Mouse (Mus musculus) cerebellum, adult 2 months (tissue): ENCODE data around the gene Tesc.

Source experiments
- CTCF ChIP-seq: fragments of 200-500 bp; IDR thresholded peaks from 2 replicates; pipeline ENCODE4 v1.5.1; 2011; ENCODE audit warnings: low read depth, mild to moderate bottlenecking, control low read depth, low read length, moderate library complexity, borderline replicate concordance; ENCODE audit not compliant: insufficient read depth
- POLR2A ChIP-seq: fragments of 200-500 bp; IDR thresholded peaks from 2 replicates; pipeline ENCODE4 v1.6.1; 2011; ENCODE audit warnings: low read length, control low read depth, borderline replicate concordance; ENCODE audit not compliant: insufficient read depth

DNA sequence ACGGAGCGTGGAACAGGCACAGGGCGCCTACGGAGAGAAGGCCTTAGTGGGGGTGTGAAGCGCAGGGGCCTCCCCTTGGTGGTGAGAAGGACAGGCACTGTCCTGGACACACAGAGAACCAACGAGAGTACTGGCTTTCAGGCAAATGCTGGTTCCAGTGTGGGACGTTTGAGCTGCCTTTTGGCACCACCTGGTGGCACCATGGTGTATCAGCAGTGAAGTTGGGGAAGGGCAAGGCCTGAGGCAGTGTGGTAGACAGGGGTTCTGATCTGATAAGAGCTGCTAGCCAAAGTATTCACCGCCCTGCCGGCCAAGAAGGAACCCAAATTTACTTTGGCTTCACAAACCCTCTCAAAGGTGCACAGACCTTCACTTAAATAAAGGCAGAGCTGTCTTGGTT lies 41.8 kb downstream of the Tesc start:
- TF ChIP-seq CTCF (peak; percentile 99), POLR2A (no peak)
